Mouse (Mus musculus) heart, embryonic 13.5 days (tissue): ENCODE results near the gene Trappc3. TPM values are rescaled to one million over a fixed set of nuclear protein-coding genes. Genes with fewer than 3 reads are reported as not detected.
A peak's percentile ranks its signal among the peaks of the same experiment; 100 is the strongest.

Experiments used
- ATAC-seq: fragments of 200-750 bp; cut with Nextera tagmentation; 2 replicates; pipeline ENCODE4 v1.8.0; 2017; ENCODE audit warnings: moderate TSS enrichment; ENCODE audit not compliant: insufficient number of reproducible peaks, low FRiP score, low TSS enrichment; ENCODE audit errors: extremely low read depth
- H3K27ac ChIP-seq: fragments of 300-500 bp; sonication (generic); replicated peaks from 2 replicates; pipeline ENCODE4 v1.5.1; 2015; ENCODE audit warnings: moderate library complexity, mild to moderate bottlenecking, inconsistent platforms
- H3K27me3 ChIP-seq: fragments of 300-500 bp; sonication (generic); replicated peaks from 2 replicates; pipeline ENCODE4 v1.6.1; 2015; ENCODE audit warnings: mild to moderate bottlenecking, inconsistent platforms
- H3K36me3 ChIP-seq: fragments of 300-500 bp; sonication (generic); 2 replicates; pipeline ENCODE4 v1.6.1; 2015; ENCODE audit warnings: mild to moderate bottlenecking, inconsistent platforms
- H3K4me1 ChIP-seq: fragments of 300-500 bp; sonication (generic); 2 replicates; pipeline ENCODE4 v1.6.1; 2015; ENCODE audit warnings: inconsistent platforms
- H3K4me2 ChIP-seq: fragments of 300-500 bp; sonication (generic); 2 replicates; pipeline ENCODE4 v1.6.1; 2015; ENCODE audit warnings: inconsistent platforms, mild to moderate bottlenecking, moderate library complexity
- H3K4me3 ChIP-seq: fragments of 300-500 bp; sonication (generic); 2 replicates; pipeline ENCODE4 v1.5.1; 2015; ENCODE audit warnings: moderate library complexity, mild to moderate bottlenecking, inconsistent platforms
- H3K9ac ChIP-seq: fragments of 300-500 bp; sonication (generic); 2 replicates; pipeline ENCODE4 v1.6.1; 2015; ENCODE audit warnings: inconsistent platforms, mild to moderate bottlenecking, moderate library complexity
- H3K9me3 ChIP-seq: fragments of 300-500 bp; sonication (generic); 2 replicates; pipeline ENCODE4 v1.6.1; 2016; ENCODE audit warnings: inconsistent platforms
- WGBS: fragments of 180-500 bp; shearing (Covaris S2); methylation state at CpG from one replicate; pipeline ENCODE4 v1.1.7; 2015; ENCODE audit warnings: mixed read lengths; 5-methylcytosine and 5-hydroxymethylcytosine counted together
- polyA plus RNA-seq: library from polyadenylated mRNA; unstranded; fragments of >200 nt; fragmentation: Nextera tagmentation; extraction: Ambion mirVana; gene quantifications from 2 replicates; pipeline ENCODE4 v1.2.1, GENCODE M21; 2015

Gene Trappc3
- polyA plus RNA-seq, 1 experiment from 2014 or later = 68.5 TPM

GRCm38 (mm10) chr4:126315931-126316330, 53.8 kb downstream of the Trappc3 start:
- no peak overlapping the region for H3K4me2 ChIP-seq
- H3K9ac ChIP-seq = no peak overlapping the region
- no peak overlapping the region for H3K27ac ChIP-seq
- H3K27me3 ChIP-seq = no peaks in the 10 kb centered on the region; the same call in 1 of the 2 replicates
- peaks cover 42% of the 10 kb centered on the region for H3K4me1 ChIP-seq
- H3K9me3 ChIP-seq = no peaks in the 10 kb centered on the region
- WGBS = 34% methylated on average over 5 of the region's 5 CpGs
- ATAC-seq = no peak
- H3K36me3 ChIP-seq = peaks cover 43% of the 10 kb centered on the region
- no peak overlapping the region for H3K4me3 ChIP-seq

- Histone ChIP-seq H3K27ac (no peak overlapping the region), H3K36me3 (peaks cover 43% of the 10 kb centered on the region), H3K9me3 (no peaks in the 10 kb centered on the region), H3K27me3 (no peaks in the 10 kb centered on the region; the same call in 1 of the 2 replicates), H3K9ac (no peak overlapping the region), H3K4me2 (no peak overlapping the region), H3K4me3 (no peak overlapping the region), H3K4me1 (peaks cover 42% of the 10 kb centered on the region)
- no peak for ATAC-seq
- whole genome bisulfite sequencing = 89% methylated on average over 13 of the region's 13 CpGs
These were observed 54.4 kb downstream of the Trappc3 start for GRCm38 (mm10) chr4:126316443-126317040.

- WGBS = 77% methylated on average over 6 of the region's 6 CpGs
- no peak for ATAC-seq
These were observed 57.7 kb downstream of the Trappc3 start for GRCm38 (mm10) chr4:126319806-126320205.

GRCm38 (mm10) chr4:126321111-126321853, 59.2 kb downstream of the Trappc3 start, which contains the start of gene Adprhl2:
TSS of gene Adprhl2 (minus strand) at chr4:126321703.
- peak; percentile 78 for ATAC-seq
- H3K4me3 ChIP-seq = peak within 1 kb of the TSS; percentile 86
- H3K4me1 ChIP-seq = peaks cover 30% of the 10 kb centered on the region
- under 1% methylated on average over 80 of the region's 80 CpGs for WGBS
- peak within 1 kb of the TSS; percentile 93 for H3K9ac ChIP-seq
- H3K4me2 ChIP-seq = peak within 1 kb of the TSS; percentile 95
- peak within 1 kb of the TSS; percentile 70 for H3K27ac ChIP-seq
- H3K9me3 ChIP-seq = no peaks in the 10 kb centered on the region
- peaks cover 41% of the 10 kb centered on the region for H3K27me3 ChIP-seq
- H3K36me3 ChIP-seq = peaks cover 27% of the 10 kb centered on the region

More at GRCm38 (mm10) chr4:126319806-126320205, 57.7 kb downstream of the Trappc3 start:
- Histone ChIP-seq H3K4me2 (peak overlapping the region; percentile 95; the same call in 1 of the 2 replicates), H3K9me3 (no peaks in the 10 kb centered on the region), H3K36me3 (peaks cover 40% of the 10 kb centered on the region), H3K4me1 (peaks cover 31% of the 10 kb centered on the region), H3K27me3 (peaks cover 28% of the 10 kb centered on the region), H3K4me3 (no peak overlapping the region), H3K27ac (no peak overlapping the region), H3K9ac (peak overlapping the region; percentile 37; the same call in 1 of the 2 replicates)

- H3K27ac ChIP-seq = no peak overlapping the region
- 51% methylated on average over 28 of the region's 28 CpGs for WGBS
- peaks cover 41% of the 10 kb centered on the region for H3K27me3 ChIP-seq
- H3K4me3 ChIP-seq = peak overlapping the region; percentile 86
- no peak for ATAC-seq
- peaks cover 30% of the 10 kb centered on the region for H3K4me1 ChIP-seq
- peak overlapping the region; percentile 93 for H3K9ac ChIP-seq
- peak overlapping the region; percentile 95 for H3K4me2 ChIP-seq
- no peaks in the 10 kb centered on the region for H3K9me3 ChIP-seq
- peaks cover 20% of the 10 kb centered on the region for H3K36me3 ChIP-seq
These were observed 59.9 kb downstream of the Trappc3 start for GRCm38 (mm10) chr4:126321854-126322511.

GRCm38 (mm10) chr4:126322646-126323045, 60.5 kb downstream of the Trappc3 start:
- ATAC-seq = no peak
- Histone ChIP-seq H3K27me3 (peaks cover 41% of the 10 kb centered on the region), H3K36me3 (peaks cover 13% of the 10 kb centered on the region), H3K9me3 (no peaks in the 10 kb centered on the region), H3K9ac (no peak overlapping the region), H3K27ac (no peak overlapping the region), H3K4me1 (peaks cover 30% of the 10 kb centered on the region), H3K4me2 (no peak overlapping the region), H3K4me3 (no peak overlapping the region)
- WGBS = 87% methylated on average over 13 of the region's 13 CpGs

GRCm38 (mm10) chr4:126324861-126325260, 62.7 kb downstream of the Trappc3 start:
- peak overlapping the region; percentile 40; the same call in 1 of the 2 replicates for H3K9ac ChIP-seq
- H3K27me3 ChIP-seq = peaks cover 41% of the 10 kb centered on the region
- no peaks in the 10 kb centered on the region for H3K9me3 ChIP-seq
- no peak overlapping the region for H3K27ac ChIP-seq
- peaks cover under 1% of the 10 kb centered on the region; the same call in 1 of the 2 replicates for H3K36me3 ChIP-seq
- H3K4me3 ChIP-seq = peak overlapping the region; percentile 27
- ATAC-seq = no peak
- WGBS = 28% methylated on average over 13 of the region's 13 CpGs
- peak overlapping the region; percentile 60 for H3K4me2 ChIP-seq
- peaks cover 28% of the 10 kb centered on the region for H3K4me1 ChIP-seq

GRCm38 (mm10) chr4:126325281-126325861, 63.2 kb downstream of the Trappc3 start, which contains the start of gene Tekt2:
TSS of gene Tekt2 (minus strand) at chr4:126325688.
- Histone ChIP-seq H3K27ac (no peak within 1 kb of the TSS), H3K9ac (peak within 1 kb of the TSS; percentile 63), H3K9me3 (no peaks in the 10 kb centered on the region), H3K4me2 (peak within 1 kb of the TSS; percentile 60), H3K4me1 (peaks cover 23% of the 10 kb centered on the region), H3K36me3 (no peaks in the 10 kb centered on the region), H3K27me3 (peaks cover 41% of the 10 kb centered on the region), H3K4me3 (peak within 1 kb of the TSS; percentile 27)
- 11% methylated on average over 23 of the region's 23 CpGs for WGBS
- ATAC-seq = no peak

Other genes with a start within 250 kb of the Trappc3 start
- 0.43 and 0.69 TPM in 2 replicates for gene Csf3r, start 237.8 kb upstream of the Trappc3 start, polyA plus RNA-seq
- gene Mrps15, start 215.4 kb upstream of the Trappc3 start, polyA plus RNA-seq = 129 and 137 TPM in 2 replicates
- gene Oscp1, start 203.8 kb upstream of the Trappc3 start, polyA plus RNA-seq = 6.4 and 7.7 TPM in 2 replicates
- gene Lsm10, start 165.7 kb upstream of the Trappc3 start, polyA plus RNA-seq = 35.2 and 48.6 TPM in 2 replicates
- 26.4 and 26.6 TPM in 2 replicates for gene Stk40, start 158.4 kb upstream of the Trappc3 start, polyA plus RNA-seq
- gene Eva1b, start 114.6 kb upstream of the Trappc3 start, polyA plus RNA-seq = 30.9 and 34.2 TPM in 2 replicates
- gene Sh3d21, start 98.8 kb upstream of the Trappc3 start, polyA plus RNA-seq = 2.8 and 3.0 TPM in 2 replicates
- gene Thrap3, start 59.6 kb upstream of the Trappc3 start, polyA plus RNA-seq = 127 and 134 TPM in 2 replicates
- 36.7 and 37.1 TPM in 2 replicates for gene Map7d1, start 6.0 kb upstream of the Trappc3 start, polyA plus RNA-seq
- gene Col8a2, start 24.5 kb downstream of the Trappc3 start, polyA plus RNA-seq = 4.2 and 4.9 TPM in 2 replicates
- gene Adprhl2, start 59.4 kb downstream of the Trappc3 start, polyA plus RNA-seq = 40.5 and 44.6 TPM in 2 replicates
- 1.7 and 2.4 TPM in 2 replicates for gene Tekt2, start 63.4 kb downstream of the Trappc3 start, polyA plus RNA-seq
- 10.4 and 10.6 TPM in 2 replicates for gene Ago3, start 167.2 kb downstream of the Trappc3 start, polyA plus RNA-seq
- gene Ago1, start 206.3 kb downstream of the Trappc3 start, polyA plus RNA-seq = 2.7 and 2.8 TPM in 2 replicates